Mouse (Mus musculus) activated CD4-positive, CD25-positive, alpha-beta regulatory T cell, adult 4 months (primary cell): ENCODE results near the gene Psmc5. TPM values are rescaled to one million over a fixed set of nuclear protein-coding genes. Genes with fewer than 3 reads are reported as not detected.

Source experiments
- ATAC-seq: one replicate; pipeline ENCODE4 v1.8.0; 2017
- polyA plus RNA-seq, 2 experiments: library from polyadenylated mRNA; unstranded; fragments of 100-300 nt; shearing (Covaris generic); gene quantifications; one replicate each; pipeline ENCODE4 v1.2.1; 2017

Psmc5 gene
- polyA plus RNA-seq, 2 experiments from 2014 or later: 140 to 180 TPM

- ATAC-seq: no peak
These were observed 54.2 kb downstream of the Psmc5 start for GRCm38 (mm10) chr11:106310123-106310522.

Other genes with a start within 250 kb of the Psmc5 start
- not detected for gene Kcnh6, start 248.0 kb upstream of the Psmc5 start, polyA plus RNA-seq
- 10 to 100 TPM; 22.9 to 23.3 TPM for gene Dcaf7, start 219.3 kb upstream of the Psmc5 start, polyA plus RNA-seq
- gene Taco1, start 190.1 kb upstream of the Psmc5 start, polyA plus RNA-seq: 10 to 100 TPM; 11.8 to 13.2 TPM
- gene Map3k3, start 171.5 kb upstream of the Psmc5 start, polyA plus RNA-seq: 10 to 100 TPM; 14.8 to 21.2 TPM
- not detected for gene Gm10840, start 95.3 kb upstream of the Psmc5 start, polyA plus RNA-seq
- gene Limd2, start 95.3 kb upstream of the Psmc5 start, polyA plus RNA-seq: 100 to 1,000 TPM; 633 to 743 TPM
- 10 to 100 TPM; 30.1 to 33.5 TPM for gene Strada, start 54.0 kb upstream of the Psmc5 start, polyA plus RNA-seq
- 10 to 100 TPM; 65.0 to 74.5 TPM for gene Ccdc47, start 39.8 kb upstream of the Psmc5 start, polyA plus RNA-seq
- gene Ddx42, start 39.2 kb upstream of the Psmc5 start, polyA plus RNA-seq: 10 to 100 TPM; 59.1 to 71.5 TPM
- gene Ftsj3, start 75 bp upstream of the Psmc5 start, polyA plus RNA-seq: 10 to 100 TPM; 43.4 to 53.4 TPM
- 10 to 100 TPM; 17.6 to 23.2 TPM for gene Smarcd2, start 16.8 kb downstream of the Psmc5 start, polyA plus RNA-seq
- gene Tcam1, start 20.5 kb downstream of the Psmc5 start, polyA plus RNA-seq: under 1 TPM; 0.12 to 0.43 TPM
- gene Gh, start 45.7 kb downstream of the Psmc5 start, polyA plus RNA-seq: not detected
- gene Cd79b, start 58.6 kb downstream of the Psmc5 start, polyA plus RNA-seq: 10 to 100 TPM; 48.0 to 77.5 TPM
- under 1 TPM in 1 of 2 experiments, not detected in 1; 0.09 TPM for gene Scn4a, start 97.1 kb downstream of the Psmc5 start, polyA plus RNA-seq
- gene Prr29, start 109.3 kb downstream of the Psmc5 start, polyA plus RNA-seq: 1 to 10 TPM; 1.1 to 1.2 TPM
- gene Icam2, start 131.9 kb downstream of the Psmc5 start, polyA plus RNA-seq: 100 to 1,000 TPM in 1 of 2 experiments, 10 to 100 TPM in 1; 94.3 to 114 TPM
- gene Ern1, start 231.7 kb downstream of the Psmc5 start, polyA plus RNA-seq: 1 to 10 TPM; 1.9 to 2.4 TPM